Mouse (Mus musculus): ENCODE results near the gene Pfn3. TPM values are rescaled to one million over a fixed set of nuclear protein-coding genes. Genes with fewer than 3 reads are reported as not detected.

Gene Pfn3
- not detected for total RNA-seq (2023)

DNA sequence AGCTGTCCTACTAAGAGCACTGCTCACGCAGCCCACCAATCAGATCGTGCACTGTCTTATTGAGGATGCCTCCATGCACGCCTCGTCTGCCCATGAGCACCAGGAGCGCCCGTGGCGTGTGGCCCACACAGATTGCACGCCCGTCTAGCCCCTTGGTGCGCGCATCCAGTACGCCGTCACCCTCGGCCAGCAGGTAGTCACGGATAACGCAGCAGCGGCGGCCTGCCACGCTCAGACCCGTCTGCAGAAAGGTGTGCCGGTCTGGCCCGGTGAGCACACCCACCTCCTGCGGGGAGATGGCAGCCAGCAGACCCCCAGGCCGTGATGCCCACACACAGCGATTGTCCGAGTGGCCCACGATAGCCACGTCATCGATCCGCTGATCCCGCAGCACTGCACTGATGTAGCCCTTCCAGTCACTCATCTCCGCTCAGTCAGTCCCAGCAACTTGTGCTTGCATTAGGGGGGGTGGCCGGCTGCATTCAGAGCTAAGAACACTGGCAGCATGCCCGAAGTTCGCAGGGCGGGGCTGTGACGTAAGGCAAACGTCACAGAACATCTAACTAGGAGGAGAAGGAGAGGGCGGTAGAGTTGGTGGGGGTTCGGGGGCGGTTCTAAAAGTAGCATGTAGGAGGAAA is at the start of gene Pfn3:
TSS of gene Pfn3 (minus strand) at position 490 of the 638 bp plus-strand sequence.

DNA sequence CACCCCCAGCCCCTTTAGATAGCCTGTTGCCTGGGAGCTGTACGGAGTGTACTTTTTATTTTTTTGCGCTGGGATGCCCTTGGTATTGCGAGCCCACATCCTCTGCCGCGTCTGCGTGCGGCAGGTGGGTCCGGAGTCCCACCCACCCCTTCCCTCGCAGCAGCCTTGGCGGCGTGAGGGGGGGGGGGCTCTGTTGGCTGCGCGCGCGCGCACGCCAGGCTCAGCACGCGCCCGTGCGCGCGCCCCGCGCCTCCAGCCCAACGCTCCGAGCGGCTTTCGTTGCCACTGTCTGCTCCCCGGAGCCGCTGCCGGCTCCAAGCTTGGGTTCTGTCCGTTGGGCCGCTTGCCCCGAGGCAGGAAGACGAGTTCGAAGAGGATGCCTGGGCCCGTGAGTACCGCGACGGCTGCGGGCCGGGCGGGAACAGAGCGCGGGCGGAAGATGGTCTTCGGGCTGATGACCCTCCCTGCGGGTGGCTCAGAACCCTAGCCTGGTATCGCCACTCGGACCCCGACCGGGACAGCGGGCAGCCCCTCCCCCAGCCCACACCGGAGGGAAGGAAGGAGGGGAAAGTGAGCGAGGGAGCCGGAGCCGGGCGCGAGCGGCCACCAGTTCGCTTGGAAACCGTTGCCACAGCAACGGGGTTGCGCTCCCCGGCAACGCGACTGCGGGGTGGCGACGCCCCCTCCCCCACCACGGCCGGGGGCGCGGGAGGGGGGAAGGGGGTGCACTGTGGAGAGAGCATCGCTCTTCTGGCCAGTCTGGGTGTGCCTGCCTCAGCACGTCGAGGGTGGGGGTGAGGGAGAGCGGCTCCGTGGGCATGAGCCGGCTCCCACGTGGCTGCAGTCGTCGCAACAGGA is 49.2 kb upstream of the Pfn3 start, which contains the start of gene Prr7:
TSS of gene Prr7 (plus strand) at position 241 of the 858 bp plus-strand sequence.

DNA sequence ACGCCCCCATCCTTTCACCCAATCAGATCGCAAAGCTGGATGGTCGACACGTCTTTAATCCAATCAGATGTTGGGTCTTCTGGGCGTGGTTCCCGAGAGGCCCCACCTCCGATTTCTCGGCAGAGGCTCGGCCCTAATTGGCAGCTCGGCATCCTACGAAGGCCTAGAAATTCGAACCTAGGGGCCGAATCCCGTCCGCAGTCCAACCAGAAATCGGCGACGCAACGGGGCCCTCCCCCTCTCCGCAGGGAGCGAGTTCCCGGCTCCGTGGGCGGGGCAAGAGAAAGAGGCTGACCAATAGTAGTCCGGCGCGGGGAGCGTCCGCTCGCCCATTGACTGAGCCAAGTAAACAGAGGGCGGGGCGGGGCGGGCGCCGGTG is 29.9 kb upstream of the Pfn3 start, which contains the start of gene Grk6:
TSS of gene Grk6 (plus strand) at position 136 of the 379 bp plus-strand sequence.

DNA sequence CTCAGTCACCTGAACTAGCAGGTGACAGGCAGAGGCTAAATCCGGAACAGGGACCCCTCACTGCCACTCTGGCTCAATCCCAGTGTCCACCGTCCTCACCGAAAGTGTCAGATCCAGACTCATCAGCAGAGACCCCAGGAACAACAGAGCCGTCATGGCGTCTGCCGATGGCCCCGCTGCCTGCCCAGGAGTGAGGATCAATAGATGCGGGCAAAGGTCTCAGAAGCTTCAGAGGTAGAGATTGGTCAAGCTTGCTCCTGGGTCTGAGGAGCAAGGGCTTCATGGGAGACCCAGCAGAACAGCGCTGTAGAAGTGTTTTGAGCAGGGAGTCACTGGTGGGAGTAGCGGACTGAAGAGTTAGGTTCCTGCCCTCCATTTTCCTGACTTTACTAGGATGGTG is 11.6 kb upstream of the Pfn3 start, which contains the start of gene F12:
TSS of gene F12 (minus strand) at position 181 of the 400 bp plus-strand sequence.

DNA sequence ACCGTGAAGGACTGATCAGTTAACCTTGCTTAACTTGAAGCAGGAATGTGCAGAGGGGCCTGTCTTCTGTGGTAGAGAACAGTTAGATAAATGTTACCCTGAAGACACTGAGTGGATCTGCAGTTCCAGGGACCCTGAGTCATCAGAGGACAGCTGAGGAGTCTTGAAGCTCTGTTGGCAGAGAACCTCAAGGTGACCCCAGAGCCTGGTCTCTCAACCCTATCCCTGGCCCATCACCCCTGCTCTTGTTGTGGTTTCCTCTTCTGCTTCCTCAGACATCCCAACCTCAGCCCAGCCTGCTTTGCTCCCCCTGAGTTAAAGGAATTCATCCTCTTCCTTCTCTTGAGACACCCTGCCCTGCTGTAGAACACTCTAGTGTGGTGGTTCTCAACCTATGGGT is 16.9 kb downstream of the Pfn3 start, which contains the start of gene Slc34a1:
TSS of gene Slc34a1 (plus strand) at position 100 of the 400 bp plus-strand sequence.

DNA sequence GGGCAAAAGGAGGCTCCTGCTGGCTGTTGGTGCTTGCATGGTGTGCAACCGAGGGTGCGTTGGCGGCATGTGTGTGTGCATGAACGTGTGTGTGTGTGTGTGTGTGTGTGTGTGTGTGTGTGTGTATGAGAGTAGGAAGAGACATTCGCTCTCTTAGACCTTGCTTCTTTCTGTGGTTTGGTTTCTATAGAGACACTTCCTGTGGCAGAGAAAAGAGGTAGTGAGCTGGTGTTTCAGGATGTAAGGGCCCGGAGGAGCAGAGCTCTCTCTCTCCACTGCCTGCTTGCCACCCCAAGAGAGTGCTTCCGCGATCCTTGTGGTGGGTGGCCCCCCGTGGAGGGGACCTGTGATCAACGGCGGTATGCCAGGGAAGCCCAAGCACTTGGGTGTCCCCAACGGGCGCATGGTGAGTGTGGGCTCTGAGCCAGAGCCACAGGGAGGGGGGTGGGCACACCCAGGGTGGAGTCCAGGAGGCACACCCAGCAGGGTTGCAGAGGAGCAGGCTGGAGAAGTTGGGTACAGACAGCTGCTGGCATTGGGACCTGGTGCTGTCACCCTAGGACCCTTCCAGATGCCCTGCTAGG is 45.4 kb downstream of the Pfn3 start, which contains the start of gene Rgs14:
TSS of gene Rgs14 (plus strand) at position 202 of the 584 bp plus-strand sequence.

Other genes starting within 250 kb of the Pfn3 start
- gene Nsd1, start 205.4 kb downstream of the Pfn3 start, total RNA-seq (2023), result 171 TPM
- 144 TPM for gene Prelid1, start 94.7 kb downstream of the Pfn3 start, total RNA-seq (2023)
- gene Rab24, start 93.3 kb downstream of the Pfn3 start, total RNA-seq (2023), result 58.4 TPM
- gene Mxd3, start 85.4 kb downstream of the Pfn3 start, total RNA-seq (2023), result 0.82 TPM
- 104 TPM for gene Lman2, start 52.4 kb downstream of the Pfn3 start, total RNA-seq (2023)
- gene Rgs14, start 45.5 kb downstream of the Pfn3 start, total RNA-seq (2023), result 84.0 TPM
- gene Slc34a1, start 17.0 kb downstream of the Pfn3 start, total RNA-seq (2023), result not detected
- 1.1 TPM for gene F12, start 11.6 kb upstream of the Pfn3 start, total RNA-seq (2023)
- 405 TPM for gene Grk6, start 29.8 kb upstream of the Pfn3 start, total RNA-seq (2023)
- 56.5 TPM for gene Prr7, start 49.0 kb upstream of the Pfn3 start, total RNA-seq (2023)
- 0.23 TPM for gene Dbn1, start 72.9 kb upstream of the Pfn3 start, total RNA-seq (2023)
- gene Pdlim7, start 98.4 kb upstream of the Pfn3 start, total RNA-seq (2023), result 8.0 TPM
- 20.7 TPM for gene Dok3, start 114.1 kb upstream of the Pfn3 start, total RNA-seq (2023)
- gene Ddx41, start 121.4 kb upstream of the Pfn3 start, total RNA-seq (2023), result 65.2 TPM
- gene Fam193b, start 155.9 kb upstream of the Pfn3 start, total RNA-seq (2023), result 147 TPM
- gene Tmed9, start 158.5 kb upstream of the Pfn3 start, total RNA-seq (2023), result 104 TPM
- gene B4galt7, start 184.7 kb upstream of the Pfn3 start, total RNA-seq (2023), result 21.6 TPM
- gene Caml, start 207.8 kb upstream of the Pfn3 start, total RNA-seq (2023), result 22.3 TPM
- gene Ddx46, start 219.8 kb upstream of the Pfn3 start, total RNA-seq (2023), result 105 TPM